Mouse (Mus musculus) liver, postnatal 0 days (tissue): ENCODE results near the gene Rasgef1a. TPM values are rescaled to one million over a fixed set of nuclear protein-coding genes. Genes with fewer than 3 reads are reported as not detected.

Experiments
- ATAC-seq: fragments of 200-750 bp; cut with Nextera tagmentation; 2 replicates; pipeline ENCODE4 v1.8.0; 2017; ENCODE audit warnings: mild to moderate bottlenecking, moderate library complexity
- DNase-seq: peaks from one replicate; pipeline ENCODE4 v3.0.0-alpha.2; 2016
- H3K27ac ChIP-seq: fragments of 300-500 bp; sonication (generic); 2 replicates; pipeline ENCODE4 v1.5.1; 2014; ENCODE audit warnings: antibody characterized with exemption, moderate library complexity, mild to moderate bottlenecking, low read depth
- H3K27me3 ChIP-seq: fragments of 300-500 bp; sonication (generic); 2 replicates; pipeline ENCODE4 v1.6.1; 2014; ENCODE audit warnings: low read length, control low read depth, mixed read lengths; ENCODE audit not compliant: insufficient read depth
- H3K36me3 ChIP-seq: fragments of 300-500 bp; sonication (generic); replicated peaks from 2 replicates; pipeline ENCODE4 v1.6.1; 2014; ENCODE audit warnings: mild to moderate bottlenecking, control low read depth, low read length, moderate library complexity, mixed read lengths; ENCODE audit not compliant: insufficient read depth
- H3K4me1 ChIP-seq: fragments of 300-500 bp; sonication (generic); 2 replicates; pipeline ENCODE4 v1.6.1; 2014; ENCODE audit warnings: antibody characterized with exemption, mild to moderate bottlenecking, control low read depth; ENCODE audit not compliant: insufficient read depth
- H3K4me2 ChIP-seq: fragments of 300-500 bp; sonication (generic); 2 replicates; pipeline ENCODE4 v1.6.1; 2014; ENCODE audit warnings: low read depth, mild to moderate bottlenecking, low read length, moderate library complexity, mixed read lengths
- H3K4me3 ChIP-seq: fragments of 300-500 bp; sonication (generic); 2 replicates; pipeline ENCODE4 v1.5.1; 2014; ENCODE audit warnings: low read depth, low read length
- H3K9ac ChIP-seq: fragments of 300-500 bp; sonication (generic); replicated peaks from 2 replicates; pipeline ENCODE4 v1.6.1; 2014; ENCODE audit warnings: mild to moderate bottlenecking, moderate library complexity
- H3K9me3 ChIP-seq: fragments of 300-500 bp; sonication (generic); 2 replicates; pipeline ENCODE4 v1.6.1; 2016; ENCODE audit warnings: mild to moderate bottlenecking, control low read depth, low read length, mixed read lengths
- CTCF ChIP-seq: sonication (generic); IDR thresholded peaks from 2 replicates; pipeline ENCODE4 v1.5.1; 2016; ENCODE audit warnings: antibody characterized with exemption, low read depth
- EP300 ChIP-seq: IDR thresholded peaks from 2 replicates; pipeline ENCODE4 v1.6.1; 2016; ENCODE audit warnings: antibody characterized with exemption, low read depth, mild to moderate bottlenecking
- WGBS: fragments of 180-500 bp; shearing (Covaris S2); extraction: QIAGEN DNeasy Blood & Tissue Kit; methylation state at CpG from one replicate; pipeline ENCODE4 v1.1.7; 2014; ENCODE audit not compliant: insufficient replicate concordance; 5-methylcytosine and 5-hydroxymethylcytosine counted together
- polyA plus RNA-seq: library from polyadenylated mRNA; unstranded; fragments of >200 nt; fragmentation: Nextera tagmentation; extraction: Ambion mirVana; gene quantifications from 2 replicates; pipeline ENCODE4 v1.2.1, GENCODE M21; 2015

The Rasgef1a gene
- polyA plus RNA-seq, 1 experiment from 2014 or later, result 0.11 TPM

- ATAC-seq, result no peak
- 45% methylated on average over 8 of the region's 8 CpGs for WGBS
- no peak for DNase-seq
- Histone ChIP-seq H3K9ac (no peak overlapping the region), H3K9me3 (no peaks in the 10 kb centered on the region), H3K4me2 (no peak overlapping the region), H3K27me3 (no peaks in the 10 kb centered on the region), H3K36me3 (no peaks in the 10 kb centered on the region), H3K4me3 (no peak overlapping the region), H3K27ac (no peak overlapping the region), H3K4me1 (no peaks in the 10 kb centered on the region)
- TF ChIP-seq CTCF (peak; percentile 52), EP300 (no peak)
Observed at GRCm38 (mm10) chr6:118087955-118088354, 76.7 kb downstream of the Rasgef1a start.

GRCm38 (mm10) chr6:118088750-118089440 is 77.7 kb downstream of the Rasgef1a start:
- TF ChIP-seq CTCF (no peak), EP300 (no peak)
- Histone ChIP-seq H3K4me1 (no peaks in the 10 kb centered on the region), H3K27me3 (no peaks in the 10 kb centered on the region), H3K27ac (no peak overlapping the region), H3K9ac (no peak overlapping the region), H3K4me3 (no peak overlapping the region), H3K9me3 (no peaks in the 10 kb centered on the region), H3K36me3 (no peaks in the 10 kb centered on the region), H3K4me2 (no peak overlapping the region)
- 83% methylated on average over 17 of the region's 17 CpGs for WGBS
- ATAC-seq, result no peak
- DNase-seq, result no peak

GRCm38 (mm10) chr6:118090827-118091226 is 79.6 kb downstream of the Rasgef1a start:
- no peak overlapping the region for H3K4me2 ChIP-seq
- no peaks in the 10 kb centered on the region for H3K27me3 ChIP-seq
- no peak overlapping the region for H3K4me3 ChIP-seq
- H3K27ac ChIP-seq, result no peak overlapping the region
- DNase-seq (no peak), ATAC-seq (no peak)
- H3K36me3 ChIP-seq, result no peaks in the 10 kb centered on the region
- no peaks in the 10 kb centered on the region for H3K9me3 ChIP-seq
- H3K9ac ChIP-seq, result no peak overlapping the region
- no peak for TF ChIP-seq CTCF
- no peak for TF ChIP-seq EP300
- no peaks in the 10 kb centered on the region for H3K4me1 ChIP-seq
- 77% methylated on average over 9 of the region's 9 CpGs for WGBS

GRCm38 (mm10) chr6:118097765-118098365 is 86.6 kb downstream of the Rasgef1a start:
- no peaks in the 10 kb centered on the region for H3K9me3 ChIP-seq
- no peak for DNase-seq
- no peaks in the 10 kb centered on the region for H3K4me1 ChIP-seq
- no peaks in the 10 kb centered on the region for H3K36me3 ChIP-seq
- TF ChIP-seq CTCF (no peak), EP300 (no peak)
- H3K27me3 ChIP-seq, result no peaks in the 10 kb centered on the region
- no peak for ATAC-seq
- no peak overlapping the region for H3K27ac ChIP-seq
- H3K4me3 ChIP-seq, result no peak overlapping the region
- no peak overlapping the region for H3K9ac ChIP-seq
- 74% methylated on average over 8 of the region's 8 CpGs for WGBS
- no peak overlapping the region for H3K4me2 ChIP-seq

DNA sequence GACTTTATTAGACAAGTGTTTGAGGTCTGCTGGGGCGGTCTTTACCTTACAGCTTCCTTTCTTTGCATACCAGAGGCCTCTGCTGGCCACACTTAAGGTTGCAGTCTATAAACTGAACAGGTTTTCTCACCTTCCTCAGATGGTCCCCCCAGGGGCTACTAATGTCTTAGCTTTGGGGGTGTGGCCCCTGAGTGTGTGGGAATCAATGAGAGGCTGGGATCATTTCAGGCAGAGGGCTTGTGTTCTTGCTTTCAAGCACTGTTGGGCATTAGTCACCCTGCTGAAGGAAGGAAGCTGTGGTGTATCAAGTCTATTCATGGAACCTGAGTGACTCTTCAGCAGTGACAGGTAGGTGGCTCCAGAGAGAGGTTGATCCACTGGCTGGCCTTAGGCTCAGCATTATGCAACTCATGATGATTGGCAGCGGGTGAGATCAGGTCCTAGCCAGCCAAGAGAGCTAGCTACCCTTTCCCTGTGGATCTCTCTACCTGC is 88.1 kb downstream of the Rasgef1a start:
- peak; percentile 31 for TF ChIP-seq CTCF
- no peak for TF ChIP-seq EP300
- no peak for ATAC-seq
- no peak overlapping the region for H3K4me2 ChIP-seq
- no peaks in the 10 kb centered on the region for H3K4me1 ChIP-seq
- no peaks in the 10 kb centered on the region for H3K27me3 ChIP-seq
- no peaks in the 10 kb centered on the region for H3K36me3 ChIP-seq
- no peak for DNase-seq
- H3K27ac ChIP-seq, result no peak overlapping the region
- no peaks in the 10 kb centered on the region for H3K9me3 ChIP-seq
- H3K4me3 ChIP-seq, result no peak overlapping the region
- no peak overlapping the region for H3K9ac ChIP-seq
- 37% methylated on average over 2 of the region's 2 CpGs for WGBS

GRCm38 (mm10) chr6:118111810-118112209 is 100.6 kb downstream of the Rasgef1a start:
- ATAC-seq (no peak), DNase-seq (no peak)
- Histone ChIP-seq H3K9ac (no peak overlapping the region), H3K9me3 (no peaks in the 10 kb centered on the region), H3K36me3 (peaks cover 14% of the 10 kb centered on the region; the same call in 1 of the 2 replicates), H3K27me3 (no peaks in the 10 kb centered on the region), H3K4me2 (no peak overlapping the region), H3K27ac (no peak overlapping the region), H3K4me3 (no peak overlapping the region), H3K4me1 (no peaks in the 10 kb centered on the region)
- TF ChIP-seq EP300 (no peak), CTCF (peak; percentile 44; the same call in 1 of the 2 replicates)
- 57% methylated on average over 1 of the region's 1 CpGs for WGBS
